Mouse (Mus musculus): ENCODE measurements around the gene Fzr1.

DNA sequence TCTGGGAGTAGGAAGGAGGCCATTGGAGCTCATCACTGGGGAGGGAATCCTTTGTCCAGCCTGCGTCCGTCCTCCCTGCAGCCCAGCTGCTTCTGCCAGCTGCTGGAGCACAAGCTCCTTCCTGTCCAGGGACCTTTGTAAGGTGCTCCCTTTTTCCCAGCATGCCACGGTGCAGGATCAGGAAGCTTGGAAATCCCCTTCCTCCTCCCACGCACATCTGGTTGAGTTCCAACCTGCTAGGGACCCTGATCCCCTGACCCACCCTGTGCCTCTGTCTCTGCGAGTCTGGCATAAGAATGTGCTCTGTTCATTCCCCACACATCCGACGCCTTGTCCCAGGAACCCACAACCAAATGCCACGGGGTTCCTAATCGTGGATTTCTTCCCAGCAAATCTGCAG lies 32.7 kb upstream of the Fzr1 start:
- TF ChIP-seq EP300 (optimal IDR thresholded peaks at IDR 0.05) (no peak), CTCF (IDR thresholded peaks at IDR 0.05; ENCODE audit: low read depth) (no peak)

Data from stomach, postnatal 0 days (tissue).